Mouse (Mus musculus) MEL-GATA-1-ER (cell line): ENCODE data around the gene Serpina3m.
"Not testable (repeated sequence)": the region's sequence is repeated elsewhere in the genome, so short reads cannot be mapped to it uniquely, and the experiment has no call there.

Experiments
- DNase-seq: peaks from one replicate; pipeline ENCODE4 v3.0.0-alpha.2; 2012; ENCODE audit warnings: low read depth; ENCODE audit errors: extremely low read depth

Gene Serpina3m

DNA sequence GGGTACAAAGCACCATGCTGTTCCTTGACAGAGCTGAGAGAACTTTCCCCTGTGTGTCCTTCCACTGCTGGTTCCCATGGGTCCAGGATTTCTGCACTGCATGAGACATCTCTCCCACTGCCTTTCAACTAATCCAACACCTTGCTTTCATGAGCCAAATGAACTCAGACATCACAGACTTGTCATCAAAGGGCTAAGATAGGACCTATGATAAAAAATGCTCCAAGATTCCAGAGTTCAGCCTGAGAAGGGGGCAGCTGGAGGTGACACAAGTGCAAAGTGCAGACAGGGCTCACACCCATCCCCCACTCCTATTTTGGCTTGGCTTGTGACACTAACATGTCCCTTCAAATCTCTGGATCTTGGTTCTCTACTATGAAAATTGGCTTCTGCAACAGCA lies 50.2 kb downstream of the Serpina3m start:
- DNase-seq: no peak

GRCm38 (mm10) chr12:104391057-104391456 lies 52.8 kb downstream of the Serpina3m start:
- DNase-seq: not testable (repeated sequence)

DNA sequence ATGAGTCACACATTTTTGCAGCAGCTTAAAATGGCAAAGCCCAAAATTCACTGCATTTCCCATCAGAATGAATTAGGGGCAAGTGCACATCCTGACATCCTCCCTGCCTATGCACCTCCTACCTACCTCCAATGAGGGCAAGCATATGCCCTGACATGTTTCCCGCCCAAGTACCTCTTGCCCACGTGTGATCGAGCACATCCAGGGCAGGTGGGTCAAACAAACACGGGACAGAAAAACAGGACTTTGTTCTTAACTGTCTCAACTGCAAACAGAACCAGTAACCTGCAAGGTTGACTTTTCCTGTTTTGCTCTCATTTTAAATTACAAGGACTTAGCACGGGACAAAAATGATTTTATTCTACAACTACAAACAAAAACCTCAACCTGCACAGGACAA lies 65.7 kb downstream of the Serpina3m start:
- no peak for DNase-seq

- no peak for DNase-seq
These were observed 68.2 kb downstream of the Serpina3m start, which contains the start of gene Serpina3n for GRCm38 (mm10) chr12:104406454-104406885. Gene Serpina3n, plus strand, starts transcription at chr12:104406729.

DNA sequence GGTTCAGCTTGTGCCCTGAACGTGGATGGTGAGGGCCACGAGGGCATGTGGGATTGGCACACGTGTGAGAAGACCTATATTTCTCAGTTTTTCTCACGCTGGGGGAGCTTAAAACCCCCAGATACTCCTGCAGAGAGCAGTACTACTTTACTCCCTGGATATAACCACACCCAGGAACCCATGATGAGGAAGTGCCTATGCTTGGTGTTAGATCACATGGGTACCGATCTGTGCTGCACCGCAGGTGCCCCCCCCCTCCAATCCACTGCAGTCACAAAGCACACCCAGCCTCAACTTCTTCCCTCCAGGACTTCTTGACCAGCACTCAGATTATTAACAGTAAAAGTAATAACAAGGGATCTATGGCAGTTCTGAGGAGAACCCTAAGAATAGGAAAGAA lies 74.2 kb downstream of the Serpina3m start:
- no peak for DNase-seq

DNA sequence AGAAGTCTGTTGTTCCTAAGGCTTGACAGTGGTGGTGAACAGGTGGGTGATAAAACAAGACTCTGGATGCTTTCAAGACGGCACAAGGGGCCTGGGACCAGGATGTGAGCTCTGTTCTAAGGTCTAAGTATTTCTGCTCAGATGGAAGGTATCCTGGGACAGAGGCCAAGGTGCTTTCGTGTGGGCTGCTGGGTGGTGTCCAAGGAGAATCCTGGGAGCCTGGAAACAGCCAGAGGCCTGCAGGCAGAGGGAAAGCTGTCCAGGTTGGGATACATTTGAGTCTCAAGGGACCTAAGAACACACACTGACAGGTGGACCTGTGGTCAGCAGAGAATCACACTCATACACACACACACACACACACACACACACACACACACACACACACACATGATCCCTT lies 76.3 kb downstream of the Serpina3m start:
- no peak for DNase-seq

GRCm38 (mm10) chr12:104415625-104416315 lies 77.5 kb downstream of the Serpina3m start:
- no peak for DNase-seq

GRCm38 (mm10) chr12:104418340-104419135 lies 80.3 kb downstream of the Serpina3m start:
- DNase-seq: no peak

DNA sequence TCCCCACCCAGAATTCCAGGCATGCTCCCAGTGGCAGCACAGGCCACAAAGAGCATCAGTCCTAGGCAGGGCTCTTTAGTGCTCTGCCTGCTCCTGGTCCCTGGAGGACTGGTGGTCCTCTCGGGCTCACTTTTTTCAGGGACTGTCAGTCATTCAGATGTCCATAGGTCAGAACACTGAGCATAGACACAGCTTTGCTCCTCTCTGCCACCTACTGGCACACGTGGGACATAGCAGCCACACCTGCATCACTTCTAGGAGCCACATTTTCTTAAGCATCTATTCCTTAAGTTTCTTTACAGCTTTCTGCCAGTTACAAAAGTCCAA lies 80.8 kb downstream of the Serpina3m start:
- DNase-seq: no peak

DNA sequence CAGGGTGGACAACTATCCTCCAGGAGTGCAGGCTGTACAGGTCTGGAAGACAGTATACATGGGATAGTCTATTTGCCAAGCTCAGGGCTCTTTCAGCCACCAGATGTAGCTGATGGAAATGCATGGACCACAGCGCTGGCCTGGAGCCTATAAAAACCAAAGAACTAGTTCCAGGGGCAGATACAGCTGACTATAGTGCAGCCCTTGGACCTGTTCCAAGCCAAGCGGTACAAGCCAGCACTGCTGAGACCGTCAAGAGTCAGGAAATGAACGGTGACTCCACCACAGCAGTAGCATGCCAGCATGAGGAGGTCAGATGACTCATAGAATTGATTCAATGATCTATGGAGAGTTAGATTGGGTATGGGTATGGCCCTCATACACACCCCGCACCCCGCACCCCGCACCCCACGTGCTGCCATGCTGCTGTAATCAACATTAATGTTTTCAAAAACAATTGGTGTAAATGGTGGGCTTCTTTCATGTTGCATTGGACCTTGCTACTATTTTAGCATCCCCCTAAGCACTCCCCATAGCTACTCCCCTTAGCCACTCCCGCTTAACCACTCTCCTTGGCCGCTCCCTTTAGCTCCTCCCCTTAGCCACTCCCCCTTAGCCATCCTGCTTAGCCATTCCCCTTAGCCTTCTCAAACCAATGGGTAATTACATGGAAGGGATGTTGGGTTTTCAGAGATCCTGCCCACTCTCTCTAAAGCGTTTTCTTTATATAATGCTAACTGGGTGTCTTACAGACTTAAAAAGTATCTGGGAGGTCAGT lies 84.5 kb downstream of the Serpina3m start:
- DNase-seq: no peak

DNA sequence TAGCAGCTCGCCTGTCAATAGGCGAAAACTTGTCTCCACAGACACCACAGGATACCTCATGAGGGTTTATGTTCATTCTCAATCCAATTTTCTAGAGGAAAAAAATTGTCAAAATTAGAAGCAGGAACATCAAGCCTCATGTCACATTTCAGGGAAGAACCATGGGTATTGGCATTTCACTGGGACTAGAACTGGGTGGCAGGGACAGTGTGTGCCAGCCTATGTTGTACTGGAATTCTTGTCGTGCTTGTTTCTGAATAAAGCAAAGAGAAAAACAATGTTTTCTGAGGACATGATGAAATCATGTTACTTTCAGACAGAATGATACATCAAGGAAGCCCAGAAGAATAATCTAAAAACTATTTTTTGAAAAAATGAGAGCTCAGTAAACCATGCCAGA lies 87.3 kb downstream of the Serpina3m start:
- DNase-seq: no peak

DNA sequence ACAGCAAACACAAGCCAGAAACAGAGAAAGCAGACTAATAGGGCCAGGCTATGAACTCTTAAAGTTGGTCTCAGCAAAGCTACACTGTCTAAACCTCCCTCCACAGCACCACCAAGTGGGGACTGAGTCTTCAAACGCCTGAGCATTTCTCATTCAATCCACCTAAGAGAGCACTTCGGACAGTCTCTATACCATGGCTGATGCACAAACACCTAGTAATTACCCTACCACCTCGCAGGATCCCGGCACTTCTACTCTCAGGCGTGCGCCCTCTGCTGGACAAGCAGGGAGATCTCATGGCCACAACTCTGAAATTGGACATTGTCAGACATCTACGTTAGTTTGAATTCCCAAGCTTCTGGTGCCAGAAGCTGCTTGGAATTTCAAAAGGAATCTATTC lies 88.6 kb downstream of the Serpina3m start:
- no peak for DNase-seq

- no peak for DNase-seq
These were observed 93.1 kb downstream of the Serpina3m start for GRCm38 (mm10) chr12:104431359-104431758.

DNA sequence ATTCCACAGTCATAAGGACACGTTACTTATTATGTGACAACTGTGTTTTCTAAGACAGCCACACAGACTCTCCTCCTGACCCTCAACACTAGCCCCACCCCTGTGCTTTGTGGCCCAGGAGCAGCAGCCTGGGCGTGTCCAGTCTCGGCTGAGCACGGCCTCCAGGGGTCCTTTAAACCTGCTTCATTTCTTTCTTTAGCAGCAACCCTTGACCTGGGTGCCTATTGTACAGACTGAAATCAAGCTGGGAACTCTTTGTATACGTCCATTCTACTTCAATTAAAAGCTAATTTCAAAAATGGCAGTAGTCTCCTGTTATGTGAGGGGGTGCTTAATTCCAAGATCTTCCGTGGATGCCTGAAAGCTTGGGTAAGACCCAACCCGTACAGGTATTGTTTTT lies 94.9 kb downstream of the Serpina3m start:
- no peak for DNase-seq

DNA sequence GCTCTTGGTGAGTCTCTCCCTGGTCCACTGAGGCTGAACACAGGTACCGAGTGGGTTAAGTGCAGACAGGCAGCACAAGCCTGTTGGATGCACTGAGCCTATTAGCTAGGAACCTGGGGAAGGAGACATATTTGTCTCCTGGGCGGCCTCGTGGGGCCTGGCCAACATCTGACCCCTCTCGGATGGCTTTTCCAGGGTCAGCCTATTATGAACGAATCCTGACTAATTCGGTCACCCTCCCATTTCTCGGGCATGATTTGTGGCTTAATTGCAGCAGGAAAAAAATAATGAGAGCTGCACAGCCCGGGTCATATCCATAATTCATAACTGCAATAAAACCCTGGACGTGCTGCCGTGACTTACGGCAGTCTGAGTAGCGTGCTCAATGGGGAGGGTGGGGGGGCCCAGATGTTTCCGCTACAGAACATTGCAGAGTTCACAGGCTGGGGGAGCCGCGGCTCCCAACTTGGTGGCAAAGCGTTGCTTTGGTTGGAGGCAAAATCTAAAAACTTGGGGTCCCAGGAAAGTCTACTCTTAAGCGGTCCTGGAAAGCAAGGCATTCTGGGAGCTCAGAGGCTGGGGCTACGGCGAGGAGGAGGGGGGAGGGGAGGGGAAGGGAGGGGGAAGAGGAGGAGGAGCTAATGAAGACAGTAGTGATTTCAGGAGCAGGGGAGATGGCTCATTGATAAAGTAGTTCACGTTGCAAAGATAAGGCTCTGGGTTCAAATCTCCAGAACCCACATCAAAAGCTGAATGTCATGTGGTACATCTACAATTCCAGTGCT lies 95.9 kb downstream of the Serpina3m start:
- DNase-seq: no peak

- DNase-seq: no peak
These were observed 101.9 kb downstream of the Serpina3m start for GRCm38 (mm10) chr12:104440087-104440760.

DNA sequence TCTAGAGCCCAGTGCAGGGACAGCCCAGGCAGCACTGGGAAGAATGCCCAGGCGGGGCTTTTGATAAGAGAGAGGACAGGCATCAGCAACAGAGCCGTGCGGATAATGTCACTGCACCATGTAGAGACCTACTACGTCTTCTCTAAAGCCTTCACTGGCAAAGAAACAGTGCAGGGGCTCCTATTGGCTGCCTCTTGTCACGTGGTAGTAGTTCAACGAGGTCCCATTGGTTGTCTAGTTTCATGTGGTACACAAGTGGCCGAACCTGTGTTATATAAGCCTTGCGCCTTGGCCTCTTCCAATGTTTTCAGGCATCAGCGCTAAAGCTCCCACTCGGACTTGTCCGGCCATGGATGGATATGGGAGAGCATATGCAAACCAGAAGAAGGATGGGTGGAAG lies 105.4 kb downstream of the Serpina3m start:
- no peak for DNase-seq
